Mouse (Mus musculus) adrenal gland (tissue): Measurements from ENCODE around the gene Rad51c.

Source experiments
- intact Hi-C: fragments of 180-260 bp; cut with DNase I; formaldehyde crosslinking; loops from one replicate; pipeline ENCODE4 v1.15.1; 2025

Gene Rad51c

DNA sequence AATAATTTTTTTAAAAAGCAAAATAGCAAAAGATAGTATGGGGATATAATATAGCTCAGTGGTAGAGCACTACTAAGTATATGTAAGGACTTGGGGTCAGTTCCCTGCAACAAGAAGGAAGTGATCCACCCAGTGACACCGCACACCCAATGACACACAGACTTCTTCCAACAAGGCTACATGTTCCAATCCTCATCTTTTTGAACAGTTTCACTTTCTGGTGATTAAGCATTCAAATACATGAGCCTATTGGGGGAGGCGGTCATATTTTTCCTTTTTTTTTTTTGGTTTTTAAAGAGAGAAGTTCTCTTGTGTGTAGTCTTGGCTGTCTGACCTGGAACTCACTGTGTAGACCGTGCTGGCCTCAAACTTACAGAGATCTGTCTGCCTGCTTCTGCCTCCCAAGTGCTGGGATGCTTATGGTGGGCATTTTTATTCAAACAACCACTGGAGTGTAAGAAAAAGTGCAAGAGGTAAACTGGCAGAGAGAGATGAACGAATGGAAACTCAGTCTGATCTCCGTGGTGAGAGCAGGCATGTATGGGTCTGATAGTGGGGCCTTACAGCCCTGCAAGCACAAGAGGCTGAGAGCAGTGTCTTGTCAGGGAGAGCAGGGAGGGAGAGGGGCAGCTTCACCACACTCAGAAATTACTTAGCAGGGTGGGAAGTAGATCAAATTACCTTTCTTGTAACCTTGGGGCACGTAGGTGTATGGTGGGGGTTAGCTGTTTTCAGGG lies 28.3 kb upstream of the Rad51c start:
- intact Hi-C loops, result loop anchor here (10.0 kb wide), 1 partner anchor 72 kb away; no protein-coding TSS in a partner anchor

DNA sequence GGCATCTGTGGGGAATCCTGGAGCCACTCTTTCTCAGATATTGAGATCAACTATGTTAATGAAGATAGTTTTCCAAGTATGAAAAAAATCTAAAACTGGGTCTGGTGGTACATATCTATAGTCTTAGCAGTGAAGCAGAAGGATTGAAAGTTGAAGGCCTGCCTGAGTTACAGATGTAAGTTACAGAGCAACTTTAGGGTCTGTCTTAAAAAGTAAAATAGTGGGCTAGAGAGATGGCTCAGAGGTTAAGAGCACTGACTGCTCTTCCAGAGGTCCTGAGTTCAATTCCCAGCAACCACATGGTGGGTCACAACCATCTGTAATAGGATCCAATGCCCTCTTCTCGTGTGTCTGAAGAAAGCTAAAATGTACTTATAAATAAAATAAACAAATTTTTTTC lies 27.7 kb upstream of the Rad51c start:
- intact Hi-C loops, result loop anchor here (10.0 kb wide), 1 partner anchor 72 kb away; no protein-coding TSS in a partner anchor

DNA sequence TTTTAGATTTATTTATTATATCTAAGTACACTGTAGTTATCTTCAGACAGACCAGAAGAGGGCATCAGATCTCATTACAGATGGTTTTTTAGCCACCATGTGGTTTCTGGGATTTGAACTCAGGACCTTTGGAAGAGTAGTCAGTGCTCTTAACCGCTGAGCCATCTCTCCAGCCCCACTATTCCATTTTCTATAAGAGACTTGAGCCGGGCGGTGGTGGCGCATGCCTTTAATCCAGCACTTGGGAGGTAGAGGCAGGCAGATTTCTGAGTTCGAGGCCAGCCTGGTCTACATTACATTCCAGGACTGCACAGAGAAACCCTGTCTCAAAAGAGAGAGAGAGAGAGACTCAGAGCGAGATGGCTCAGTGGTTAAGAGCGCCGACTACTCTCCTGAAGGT lies 27.1 kb upstream of the Rad51c start:
- intact Hi-C loops, result loop anchor here (10.0 kb wide), 1 partner anchor 73 kb away; no protein-coding TSS in a partner anchor

- intact Hi-C loops, result loop anchor here (10.0 kb wide), 1 partner anchor 74 kb away; no protein-coding TSS in a partner anchor
Observed at GRCm38 (mm10) chr11:87430374-87430773, 25.6 kb upstream of the Rad51c start.

DNA sequence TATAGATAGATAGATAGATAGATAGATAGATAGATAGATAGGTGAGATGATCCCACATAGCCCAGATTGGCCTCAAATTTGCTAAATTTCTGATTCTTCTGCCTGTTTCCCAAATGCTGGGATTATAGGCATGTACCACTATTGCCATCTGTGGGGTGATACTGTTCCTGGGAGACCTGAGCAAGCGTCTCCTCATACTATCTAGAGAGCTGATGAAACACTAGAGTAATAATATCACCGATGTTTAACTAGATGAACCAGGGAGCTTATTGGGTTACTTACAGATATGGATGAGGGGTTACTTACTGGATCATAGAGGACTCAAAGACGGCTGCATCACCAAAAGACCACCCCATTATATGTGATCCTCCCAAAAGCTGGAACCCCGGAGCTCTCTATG lies 24.6 kb upstream of the Rad51c start:
- intact Hi-C loops, result loop anchor here (5.0 kb wide), 2 partner anchors 33 to 93 kb away; no protein-coding TSS in a partner anchor

DNA sequence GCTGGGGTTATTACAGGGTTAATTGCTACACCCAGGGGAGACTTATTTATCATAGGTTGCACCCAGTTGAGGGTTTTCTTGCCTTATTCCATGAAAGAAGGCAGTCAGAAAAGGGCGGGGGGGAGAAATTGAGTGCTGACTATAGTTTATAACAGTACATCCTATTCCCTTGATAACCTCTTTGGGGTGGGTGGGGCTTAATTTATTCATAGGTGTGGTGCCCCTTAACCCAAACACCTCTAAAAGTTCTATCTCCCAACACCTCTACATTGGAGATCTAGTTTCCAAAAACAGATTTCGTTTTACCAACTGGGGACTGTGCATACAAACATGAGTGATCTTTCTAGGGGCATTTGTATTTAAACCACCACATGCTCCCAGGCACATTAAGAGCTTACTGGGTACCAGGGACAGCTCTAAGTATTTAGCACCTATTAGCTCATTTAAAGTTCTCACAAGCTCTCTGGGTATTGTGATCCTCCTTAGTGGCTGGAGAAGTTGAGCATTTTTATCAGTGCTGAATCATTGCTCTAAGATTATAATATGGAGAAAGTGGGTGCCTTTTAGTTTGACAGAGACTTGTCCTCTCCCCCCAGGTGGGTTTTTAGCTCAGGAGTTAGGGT lies 23.4 kb upstream of the Rad51c start:
- intact Hi-C loops, result loop anchor here (5.0 kb wide), 2 partner anchors 34 to 94 kb away; no protein-coding TSS in a partner anchor

GRCm38 (mm10) chr11:87427273-87428050 lies 22.7 kb upstream of the Rad51c start:
- intact Hi-C loops, result loop anchor here (5.0 kb wide), 2 partner anchors 35 to 95 kb away; no protein-coding TSS in a partner anchor

DNA sequence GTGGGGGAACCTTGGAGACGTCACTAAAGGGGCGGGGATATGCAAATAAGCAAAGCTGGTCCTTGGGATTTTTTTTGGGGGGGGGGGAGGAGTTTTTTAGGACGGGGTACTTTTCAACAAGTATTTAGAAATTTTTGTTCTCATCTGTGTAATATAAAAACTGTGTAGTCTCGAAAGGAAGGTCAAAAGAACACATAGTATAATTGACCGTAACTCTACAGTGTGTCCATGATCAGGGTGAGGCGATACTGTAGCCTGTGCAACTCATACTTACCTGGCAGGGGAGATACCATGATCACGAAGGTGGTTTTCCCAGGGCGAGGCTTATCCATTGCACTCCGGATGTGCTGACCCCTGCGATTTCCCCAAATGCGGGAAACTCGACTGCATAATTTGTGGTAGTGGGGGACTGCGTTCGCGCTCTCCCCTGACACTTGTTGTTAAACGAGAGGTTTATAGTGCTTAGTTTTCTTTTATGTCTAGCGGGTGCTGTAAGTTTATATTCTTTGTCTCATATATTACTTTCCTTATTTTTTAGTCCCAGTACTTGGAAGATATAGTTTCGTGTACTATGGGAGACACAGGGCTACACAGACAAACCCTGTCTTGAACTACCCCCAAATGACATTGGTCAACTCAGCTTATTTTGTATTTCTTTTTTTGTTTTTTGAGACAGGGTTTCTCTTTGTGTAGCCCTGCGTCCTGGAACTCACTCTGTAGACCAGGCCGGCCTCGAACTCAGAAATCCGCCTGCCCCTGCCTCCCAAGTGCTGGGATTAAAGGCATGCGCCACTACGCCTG lies 21.9 kb upstream of the Rad51c start:
- intact Hi-C loops, result loop anchor here (5.0 kb wide), 2 partner anchors 36 to 96 kb away; no protein-coding TSS in a partner anchor

GRCm38 (mm10) chr11:87426121-87426449 lies 21.3 kb upstream of the Rad51c start:
- intact Hi-C loops, result loop anchor here (5.0 kb wide), 2 partner anchors 36 to 96 kb away; no protein-coding TSS in a partner anchor

DNA sequence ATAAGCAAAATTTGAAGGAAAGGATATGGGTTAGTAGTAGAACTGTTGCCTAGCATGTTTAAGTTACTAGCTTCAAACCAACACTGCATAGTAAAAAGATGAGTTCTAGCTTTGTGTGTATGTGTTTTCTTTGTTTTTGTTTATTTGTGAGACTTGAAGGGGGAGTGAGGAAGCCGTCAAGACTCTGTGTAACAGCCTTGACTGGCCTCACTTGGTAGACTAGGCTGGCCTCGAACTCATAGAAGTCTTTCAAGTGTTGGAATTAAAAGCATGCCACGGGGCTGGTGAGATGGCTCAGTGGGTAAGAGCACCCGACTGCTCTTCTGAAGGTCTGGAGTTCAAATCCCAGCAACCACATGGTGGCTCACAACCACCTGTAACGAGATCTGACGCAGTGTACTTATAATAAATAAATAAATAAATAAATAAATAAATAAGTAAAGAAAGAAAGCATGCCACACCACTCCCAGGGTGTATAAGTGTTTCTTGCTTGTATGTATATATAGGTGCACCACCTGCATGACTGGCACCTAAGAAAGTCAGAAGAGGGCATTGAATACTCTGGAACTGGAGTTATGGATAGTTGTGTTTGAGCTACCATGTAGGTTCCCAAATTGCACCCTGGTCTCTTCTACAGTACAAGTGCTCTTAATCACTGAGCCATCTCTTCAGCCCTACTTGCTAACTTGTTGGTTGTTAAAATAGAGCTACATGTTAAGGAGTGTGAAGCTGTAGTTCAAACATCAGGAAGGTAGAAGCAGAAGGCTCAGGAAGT lies 19.0 kb upstream of the Rad51c start:
- intact Hi-C loops, result no loop called here

GRCm38 (mm10) chr11:87422511-87423340 lies 18.0 kb upstream of the Rad51c start:
- intact Hi-C loops, result no loop called here

DNA sequence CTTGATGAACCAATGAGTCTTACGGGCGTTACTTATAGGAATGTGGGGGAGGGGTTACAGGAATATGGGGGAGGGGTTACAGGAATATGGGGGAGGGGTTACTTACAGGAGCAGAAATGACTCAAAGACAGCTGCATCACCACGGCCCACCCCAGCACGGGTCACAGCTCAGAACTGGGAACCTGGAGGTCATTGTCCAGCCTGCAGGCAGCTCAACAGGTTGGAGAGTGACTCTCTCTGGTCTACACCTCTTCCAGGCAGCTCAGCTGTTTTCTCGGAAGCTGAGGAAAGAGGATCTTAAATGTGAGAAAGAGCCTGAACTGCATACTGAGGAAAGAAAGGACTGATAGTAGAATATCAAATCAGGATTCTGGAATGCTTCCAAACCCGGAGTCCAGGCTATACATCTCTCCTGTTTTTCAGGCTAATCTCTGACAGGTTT lies 17.0 kb upstream of the Rad51c start:
- intact Hi-C loops, result no loop called here

DNA sequence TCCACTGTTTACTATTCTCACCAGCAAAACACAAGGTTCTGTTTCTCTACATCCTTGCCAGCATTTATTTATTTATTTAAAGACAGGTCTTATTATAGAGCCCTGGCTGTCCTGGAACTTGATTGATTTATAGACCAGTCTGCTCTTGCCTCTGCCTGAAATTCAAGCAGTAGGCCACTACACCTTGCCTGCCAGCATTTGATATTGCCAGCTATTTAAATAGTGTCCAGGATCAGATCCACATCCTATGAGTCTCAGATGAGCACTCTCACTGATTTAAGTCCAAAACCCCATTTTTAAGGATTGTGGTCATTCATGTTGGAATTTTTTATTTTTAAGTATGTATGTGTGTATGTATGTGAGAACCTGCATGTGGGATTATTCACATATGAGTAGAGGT lies 16.1 kb upstream of the Rad51c start:
- intact Hi-C loops, result no loop called here

- intact Hi-C loops, result no loop called here
Observed at GRCm38 (mm10) chr11:87416120-87416519, 11.4 kb upstream of the Rad51c start.

DNA sequence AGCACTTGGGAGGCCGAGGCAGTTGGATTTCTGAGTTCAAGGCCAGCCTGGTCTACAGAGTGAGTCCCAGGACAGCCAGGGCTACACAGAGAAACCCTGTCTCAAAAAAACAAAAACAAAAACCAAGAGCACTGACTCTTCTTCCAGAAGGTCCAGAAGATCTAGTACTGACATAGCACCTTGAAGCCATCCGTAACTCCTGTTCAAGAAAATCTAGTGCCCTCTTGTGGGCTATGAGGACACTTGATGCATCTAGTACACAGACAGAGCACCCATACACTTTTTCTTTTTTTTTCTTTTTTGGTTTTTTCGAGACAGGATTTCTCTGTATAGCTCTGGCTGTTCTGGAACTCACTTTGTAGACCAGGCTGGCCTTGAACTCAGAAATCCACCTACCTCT lies 8.7 kb upstream of the Rad51c start:
- intact Hi-C loops, result loop anchor here (5.0 kb wide), 1 partner anchor 201 kb away; no protein-coding TSS in a partner anchor

DNA sequence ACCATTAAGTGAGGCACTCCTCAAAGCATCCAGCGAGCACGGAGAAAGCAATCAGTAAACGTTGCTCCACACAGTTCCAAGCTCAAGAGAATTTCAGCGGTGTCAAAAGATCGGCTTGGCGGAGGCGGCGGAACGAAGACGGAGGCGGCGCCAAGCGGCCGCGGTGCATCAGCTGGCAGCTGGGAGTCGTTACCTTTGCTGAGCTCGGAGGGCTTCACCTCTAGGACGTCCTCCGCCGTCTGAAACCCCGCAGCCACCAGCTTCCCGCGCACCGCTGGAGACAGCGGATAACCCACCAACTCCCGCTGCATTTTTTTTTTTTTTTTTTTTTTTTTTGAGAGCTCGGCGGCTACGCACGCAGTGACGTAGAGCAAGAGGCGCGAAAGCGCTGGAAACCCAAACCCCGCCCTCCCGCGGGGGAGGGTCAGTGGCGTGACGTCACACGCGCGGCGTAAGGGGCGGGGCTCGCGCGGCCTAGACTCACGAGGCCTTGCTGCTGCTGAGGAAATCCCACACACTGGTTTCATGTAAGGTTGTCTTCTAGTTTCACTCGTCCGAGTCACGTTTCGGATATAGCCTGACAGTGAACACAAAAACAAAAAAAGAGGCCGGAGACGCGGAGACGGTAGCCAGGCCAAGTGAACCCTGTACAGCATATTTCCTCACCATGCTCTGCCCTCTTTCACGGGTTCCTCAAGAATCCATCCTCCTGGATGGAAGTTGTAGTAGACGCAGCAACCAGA lies 472 bp downstream of the Rad51c start:
- intact Hi-C loops, result no loop called here

GRCm38 (mm10) chr11:87398402-87398801 lies 6.4 kb downstream of the Rad51c start:
- intact Hi-C loops, result no loop called here

DNA sequence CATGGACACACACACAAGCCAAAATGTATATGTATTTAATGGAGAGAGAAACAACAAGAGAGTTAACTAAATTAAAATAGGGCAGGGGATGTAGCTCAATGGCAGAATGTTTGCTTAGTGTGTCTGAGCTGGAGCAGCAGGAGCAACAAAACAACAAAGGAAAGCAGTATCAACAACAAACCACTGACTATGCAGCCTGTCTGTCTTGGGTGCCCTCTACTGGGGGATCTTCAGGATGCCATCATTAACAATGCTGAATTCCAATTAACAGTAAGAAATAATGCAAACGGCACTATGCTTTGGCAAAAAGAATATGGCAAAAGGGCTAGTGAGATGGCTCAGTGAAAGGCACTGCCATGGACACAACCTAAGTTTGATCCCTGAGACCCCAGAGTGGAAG lies 10.9 kb downstream of the Rad51c start:
- intact Hi-C loops, result loop anchor here (2.0 kb wide), 1 partner anchor 179 kb away; no protein-coding TSS in a partner anchor
